Mouse (Mus musculus): ENCODE results near the gene Aff2. TPM values are rescaled to one million over a fixed set of nuclear protein-coding genes. Genes with fewer than 3 reads are reported as not detected.

Aff2 gene
- polyA plus RNA-seq (2014; fragmentation: Nextera tagmentation; extraction: Ambion mirVana) = 5.7 and 6.8 TPM in 2 replicates

DNA sequence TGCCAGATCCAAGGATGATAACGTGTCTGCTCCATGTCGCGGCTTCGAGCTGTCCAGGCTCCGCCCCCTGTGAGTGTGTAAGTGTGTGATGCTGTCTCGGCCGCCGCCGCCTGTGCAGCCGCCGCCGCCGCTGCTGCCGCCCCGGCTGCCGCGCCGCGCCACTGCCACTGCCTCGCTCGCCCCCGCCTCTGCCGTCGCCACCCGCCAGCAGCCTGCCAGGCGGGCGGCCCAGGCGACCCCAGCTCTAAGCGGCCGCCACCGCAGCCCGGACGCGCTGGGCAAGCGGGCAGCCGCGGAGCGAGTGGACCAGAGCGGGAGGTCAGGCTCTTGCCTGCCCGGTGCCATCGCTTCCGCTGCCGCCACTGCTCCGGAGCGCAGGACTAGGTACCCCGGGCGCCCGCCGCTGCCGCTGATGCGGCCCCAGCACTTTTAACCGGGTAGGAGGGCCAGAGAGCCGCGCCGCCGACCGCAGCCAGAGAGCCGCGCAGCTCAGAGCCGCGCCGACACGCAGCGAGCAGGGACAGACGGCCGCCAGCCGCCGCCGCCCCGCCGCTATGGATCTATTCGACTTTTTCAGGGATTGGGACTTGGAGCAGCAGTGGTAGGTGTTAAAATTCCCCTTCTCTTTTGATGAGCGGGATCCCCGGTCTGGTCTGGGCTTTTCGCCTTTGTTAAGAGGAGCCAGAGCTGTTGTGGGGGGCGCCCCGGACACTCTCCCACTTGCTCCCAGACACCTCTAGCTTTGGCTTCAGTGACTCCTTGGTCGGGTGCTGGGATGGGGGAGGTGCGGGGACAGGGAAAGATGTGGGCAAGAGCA lies at the start of gene Aff2:
TSS of gene Aff2 (plus strand) at position 57 of the 817 bp plus-strand sequence.
- H3K4me3 ChIP-seq (ENCODE audit: low read depth, low read length) = peak within 1 kb of the TSS; percentile 60
- peak within 1 kb of the TSS; percentile 62 for H3K4me2 ChIP-seq (ENCODE audit: low read depth, low read length)
- DNase-seq (ENCODE audit: low spot score) = peak; percentile 66
- H3K9me3 ChIP-seq (ENCODE audit: control insufficient read depth, low read length) = no peaks in the 10 kb centered on the region
- WGBS = 24% methylated on average over 31 of the region's 79 CpGs
- peak; percentile 90 for ATAC-seq (ENCODE audit: low read depth)
- H3K4me1 ChIP-seq (ENCODE audit: control insufficient read depth, insufficient read depth, low read length) = no peaks in the 10 kb centered on the region
- H3K36me3 ChIP-seq (ENCODE audit: control insufficient read depth, insufficient read depth, low read length) = no peaks in the 10 kb centered on the region
- peak within 1 kb of the TSS; percentile 68 for H3K9ac ChIP-seq (ENCODE audit: low read depth, low read length)
- H3K27me3 ChIP-seq (replicated peaks; ENCODE audit: control insufficient read depth, insufficient read depth, low read length) = peaks cover 15% of the 10 kb centered on the region
- no peak within 1 kb of the TSS; the same call in 1 of the 2 replicates for H3K27ac ChIP-seq (replicated peaks; ENCODE audit: low read depth, low read length)

- Histone ChIP-seq H3K9me3 (ENCODE audit: control insufficient read depth, low read length) (no peaks in the 10 kb centered on the region), H3K27ac (replicated peaks; ENCODE audit: low read depth, low read length) (no peak overlapping the region), H3K4me3 (ENCODE audit: low read depth, low read length) (no peak overlapping the region), H3K27me3 (replicated peaks; ENCODE audit: control insufficient read depth, insufficient read depth, low read length) (no peaks in the 10 kb centered on the region), H3K36me3 (ENCODE audit: control insufficient read depth, insufficient read depth, low read length) (no peaks in the 10 kb centered on the region), H3K4me1 (ENCODE audit: control insufficient read depth, insufficient read depth, low read length) (no peaks in the 10 kb centered on the region), H3K4me2 (ENCODE audit: low read depth, low read length) (no peak overlapping the region), H3K9ac (ENCODE audit: low read depth, low read length) (no peak overlapping the region)
- DNase-seq (ENCODE audit: low spot score) (peak; percentile 20), ATAC-seq (ENCODE audit: low read depth) (no peak)
Measured at GRCm38 (mm10) chrX:69337296-69337695, 22.8 kb upstream of the Aff2 start.

DNA sequence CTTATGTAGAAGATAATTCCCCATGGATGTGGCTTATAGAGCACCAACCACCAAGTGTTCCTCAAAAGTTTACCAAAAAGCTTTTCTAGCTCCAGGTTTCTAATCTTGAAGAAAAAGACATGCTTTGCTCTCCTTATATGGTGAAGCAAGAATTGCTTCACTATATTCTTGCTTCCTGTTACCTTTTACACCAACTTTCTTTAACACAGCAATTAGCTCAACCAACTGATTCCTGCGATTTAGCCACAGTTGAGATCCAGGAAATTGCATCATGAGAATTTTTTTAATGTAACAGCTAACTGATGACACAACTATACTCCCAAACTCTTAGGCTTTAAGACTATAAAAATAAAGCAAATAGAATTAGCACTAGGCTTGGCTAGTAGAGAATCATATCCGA lies 4.5 kb upstream of the Aff2 start:
- WGBS = 76% methylated on average over 2 of the region's 2 CpGs
- H3K4me1 ChIP-seq (ENCODE audit: control insufficient read depth, insufficient read depth, low read length) = no peaks in the 10 kb centered on the region
- H3K27me3 ChIP-seq (replicated peaks; ENCODE audit: control insufficient read depth, insufficient read depth, low read length) = peaks cover 9% of the 10 kb centered on the region
- no peaks in the 10 kb centered on the region for H3K9me3 ChIP-seq (ENCODE audit: control insufficient read depth, low read length)
- H3K9ac ChIP-seq (ENCODE audit: low read depth, low read length) = no peak overlapping the region
- ATAC-seq (ENCODE audit: low read depth) (no peak), DNase-seq (ENCODE audit: low spot score) (no peak)
- no peak overlapping the region for H3K27ac ChIP-seq (replicated peaks; ENCODE audit: low read depth, low read length)
- no peak overlapping the region for H3K4me2 ChIP-seq (ENCODE audit: low read depth, low read length)
- no peak overlapping the region for H3K4me3 ChIP-seq (ENCODE audit: low read depth, low read length)
- no peaks in the 10 kb centered on the region for H3K36me3 ChIP-seq (ENCODE audit: control insufficient read depth, insufficient read depth, low read length)

- Histone ChIP-seq H3K27me3 (replicated peaks; ENCODE audit: control insufficient read depth, insufficient read depth, low read length) (peaks cover 15% of the 10 kb centered on the region), H3K36me3 (ENCODE audit: control insufficient read depth, insufficient read depth, low read length) (no peaks in the 10 kb centered on the region), H3K9ac (ENCODE audit: low read depth, low read length) (no peak overlapping the region), H3K9me3 (ENCODE audit: control insufficient read depth, low read length) (no peaks in the 10 kb centered on the region), H3K4me3 (ENCODE audit: low read depth, low read length) (peak overlapping the region; percentile 60; the same call in 1 of the 2 replicates), H3K4me2 (ENCODE audit: low read depth, low read length) (peak overlapping the region; percentile 62), H3K4me1 (ENCODE audit: control insufficient read depth, insufficient read depth, low read length) (no peaks in the 10 kb centered on the region), H3K27ac (replicated peaks; ENCODE audit: low read depth, low read length) (no peak overlapping the region)
- ATAC-seq (ENCODE audit: low read depth) (no peak), DNase-seq (ENCODE audit: low spot score) (peak; percentile 25)
- 34% methylated on average over 5 of the region's 5 CpGs for WGBS
Measured at GRCm38 (mm10) chrX:69359360-69359759, 734 bp upstream of the Aff2 start.

DNA sequence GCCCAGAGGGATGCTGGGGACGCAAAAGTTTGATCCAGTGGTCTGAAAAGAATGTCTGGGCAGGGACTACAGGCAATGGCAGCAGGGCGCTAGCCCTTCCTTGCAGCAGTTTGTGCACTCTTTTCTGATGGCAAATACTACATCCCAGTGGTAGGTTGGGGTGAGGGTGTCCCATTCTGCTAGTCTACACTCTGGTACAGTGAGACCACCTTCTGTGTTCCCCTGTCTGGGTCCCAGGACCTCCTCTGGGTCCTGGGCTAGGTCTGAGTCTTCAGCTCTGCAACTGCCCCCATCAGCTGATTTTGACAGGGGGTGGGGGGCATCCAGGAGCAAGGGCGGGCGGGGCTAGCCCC lies 233 bp upstream of the Aff2 start:
- Histone ChIP-seq H3K9ac (ENCODE audit: low read depth, low read length) (peak overlapping the region; percentile 68), H3K36me3 (ENCODE audit: control insufficient read depth, insufficient read depth, low read length) (no peaks in the 10 kb centered on the region), H3K4me1 (ENCODE audit: control insufficient read depth, insufficient read depth, low read length) (no peaks in the 10 kb centered on the region), H3K9me3 (ENCODE audit: control insufficient read depth, low read length) (no peaks in the 10 kb centered on the region), H3K4me2 (ENCODE audit: low read depth, low read length) (peak overlapping the region; percentile 62), H3K27ac (replicated peaks; ENCODE audit: low read depth, low read length) (no peak overlapping the region), H3K4me3 (ENCODE audit: low read depth, low read length) (peak overlapping the region; percentile 60), H3K27me3 (replicated peaks; ENCODE audit: control insufficient read depth, insufficient read depth, low read length) (peaks cover 15% of the 10 kb centered on the region)
- peak; percentile 51 for ATAC-seq (ENCODE audit: low read depth)
- no peak for DNase-seq (ENCODE audit: low spot score)
- WGBS = 17% methylated on average over 1 of the region's 4 CpGs

DNA sequence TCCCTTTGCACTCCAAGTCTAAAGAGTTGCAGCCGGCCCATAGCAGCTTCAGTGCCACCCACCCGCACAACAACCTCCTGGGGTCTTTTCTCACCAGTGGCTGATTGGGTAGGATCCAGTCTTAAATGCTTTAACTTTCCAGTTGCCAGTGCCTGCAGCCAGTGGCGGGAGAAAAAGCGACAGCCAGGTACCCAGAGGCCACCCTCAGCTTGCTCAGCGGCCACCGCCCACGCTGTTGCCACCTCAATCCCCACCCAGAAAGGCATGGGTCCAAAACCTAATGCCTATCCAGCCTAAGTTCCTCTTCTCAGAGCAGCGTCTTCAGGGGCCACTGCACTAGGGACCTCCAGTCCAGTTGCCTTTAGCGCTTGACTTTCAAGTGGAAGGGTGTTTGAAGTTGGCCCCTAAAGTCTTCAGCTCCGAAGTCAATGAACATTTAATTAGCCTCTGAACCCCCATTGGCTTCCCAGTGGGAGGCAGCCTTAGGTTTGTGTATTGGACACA lies 1.0 kb downstream of the Aff2 start:
- peak; percentile 2 for DNase-seq (ENCODE audit: low spot score)
- no peak for ATAC-seq (ENCODE audit: low read depth)
- H3K36me3 ChIP-seq (ENCODE audit: control insufficient read depth, insufficient read depth, low read length) = no peaks in the 10 kb centered on the region
- peaks cover 15% of the 10 kb centered on the region for H3K27me3 ChIP-seq (replicated peaks; ENCODE audit: control insufficient read depth, insufficient read depth, low read length)
- H3K9me3 ChIP-seq (ENCODE audit: control insufficient read depth, low read length) = no peaks in the 10 kb centered on the region
- peak overlapping the region; percentile 62 for H3K4me2 ChIP-seq (ENCODE audit: low read depth, low read length)
- H3K9ac ChIP-seq (ENCODE audit: low read depth, low read length) = peak overlapping the region; percentile 68
- 31% methylated on average over 10 of the region's 10 CpGs for WGBS
- no peaks in the 10 kb centered on the region for H3K4me1 ChIP-seq (ENCODE audit: control insufficient read depth, insufficient read depth, low read length)
- H3K27ac ChIP-seq (replicated peaks; ENCODE audit: low read depth, low read length) = no peak overlapping the region
- peak overlapping the region; percentile 60 for H3K4me3 ChIP-seq (ENCODE audit: low read depth, low read length)

DNA sequence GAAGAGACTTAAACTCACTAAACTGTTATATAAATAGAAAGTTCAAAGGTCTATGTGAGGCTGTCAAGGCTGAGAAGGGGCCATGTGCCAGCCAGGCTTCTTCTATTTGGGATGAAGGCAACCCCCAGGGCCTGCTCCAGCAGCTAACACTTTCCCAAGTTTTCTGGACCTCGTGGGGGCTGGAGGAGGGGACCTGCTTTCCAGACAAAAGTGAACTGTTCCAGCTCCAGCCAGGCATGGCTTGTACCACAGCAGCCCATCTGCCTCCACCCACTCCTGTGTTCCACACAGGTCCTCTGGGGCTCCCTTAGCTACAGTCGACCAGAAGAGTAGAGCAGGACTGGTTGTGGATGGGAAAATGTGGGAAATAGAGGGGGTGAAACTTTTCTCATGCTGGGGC lies 4.1 kb downstream of the Aff2 start:
- peak; percentile 0 for DNase-seq (ENCODE audit: low spot score)
- Histone ChIP-seq H3K4me2 (ENCODE audit: low read depth, low read length) (no peak overlapping the region), H3K27ac (replicated peaks; ENCODE audit: low read depth, low read length) (no peak overlapping the region), H3K9ac (ENCODE audit: low read depth, low read length) (no peak overlapping the region), H3K4me3 (ENCODE audit: low read depth, low read length) (no peak overlapping the region), H3K4me1 (ENCODE audit: control insufficient read depth, insufficient read depth, low read length) (no peaks in the 10 kb centered on the region), H3K9me3 (ENCODE audit: control insufficient read depth, low read length) (no peaks in the 10 kb centered on the region), H3K27me3 (replicated peaks; ENCODE audit: control insufficient read depth, insufficient read depth, low read length) (peaks cover 15% of the 10 kb centered on the region), H3K36me3 (ENCODE audit: control insufficient read depth, insufficient read depth, low read length) (no peaks in the 10 kb centered on the region)
- no peak for ATAC-seq (ENCODE audit: low read depth)
- 9% methylated on average over 2 of the region's 2 CpGs for WGBS

- Histone ChIP-seq H3K36me3 (ENCODE audit: control insufficient read depth, insufficient read depth, low read length) (no peaks in the 10 kb centered on the region), H3K4me1 (ENCODE audit: control insufficient read depth, insufficient read depth, low read length) (no peaks in the 10 kb centered on the region), H3K27ac (replicated peaks; ENCODE audit: low read depth, low read length) (no peak overlapping the region), H3K4me2 (ENCODE audit: low read depth, low read length) (no peak overlapping the region), H3K4me3 (ENCODE audit: low read depth, low read length) (no peak overlapping the region), H3K9me3 (ENCODE audit: control insufficient read depth, low read length) (no peaks in the 10 kb centered on the region), H3K9ac (ENCODE audit: low read depth, low read length) (no peak overlapping the region), H3K27me3 (replicated peaks; ENCODE audit: control insufficient read depth, insufficient read depth, low read length) (no peaks in the 10 kb centered on the region)
- ATAC-seq (ENCODE audit: low read depth) = no peak
- WGBS = 34% methylated on average over 2 of the region's 2 CpGs
- DNase-seq (ENCODE audit: low spot score) = no peak
Measured at GRCm38 (mm10) chrX:69373341-69373740, 13.2 kb downstream of the Aff2 start.

GRCm38 (mm10) chrX:69389738-69390137 lies 29.6 kb downstream of the Aff2 start:
- Histone ChIP-seq H3K27me3 (replicated peaks; ENCODE audit: control insufficient read depth, insufficient read depth, low read length) (no peaks in the 10 kb centered on the region), H3K9me3 (ENCODE audit: control insufficient read depth, low read length) (no peaks in the 10 kb centered on the region), H3K4me2 (ENCODE audit: low read depth, low read length) (no peak overlapping the region), H3K4me3 (ENCODE audit: low read depth, low read length) (no peak overlapping the region), H3K9ac (ENCODE audit: low read depth, low read length) (no peak overlapping the region), H3K4me1 (ENCODE audit: control insufficient read depth, insufficient read depth, low read length) (no peaks in the 10 kb centered on the region), H3K27ac (replicated peaks; ENCODE audit: low read depth, low read length) (no peak overlapping the region), H3K36me3 (ENCODE audit: control insufficient read depth, insufficient read depth, low read length) (no peaks in the 10 kb centered on the region)
- peak; percentile 5 for DNase-seq (ENCODE audit: low spot score)
- 41% methylated on average over 1 of the region's 1 CpGs for WGBS
- ATAC-seq (ENCODE audit: low read depth) = no peak
